Comparison of ENCODE assay signal across 17 mouse cellular contexts in genomic region chr9:41808791-41809190, GRCm38 (mm10).
DNase-seq lines count a peak whose midpoint lies in the region; ATAC-seq and TF ChIP-seq lines count a peak whose summit lies in the region.
"Had no signal": no experiment of that assay in that cellular context is flagged by ENCODE, and none has a peak within 500 bp of the region (broad histone marks: within the 10 kb centered on the region; RNA-seq: fewer than 3 reads in every experiment).

No protein-coding gene starts in this region.

- peaks cover 40% of the 10 kb centered on the region for H3K4me1 ChIP-seq in forebrain, embryonic 10.5 days
- H3K4me1 ChIP-seq in forebrain, embryonic 13.5 days: peaks cover 28% of the 10 kb centered on the region
- peaks cover 29% of the 10 kb centered on the region for H3K4me1 ChIP-seq in midbrain, embryonic 12.5 days
- peaks cover 29% of the 10 kb centered on the region for H3K4me1 ChIP-seq in midbrain, embryonic 15.5 days
- peaks cover 34% of the 10 kb centered on the region for H3K4me1 ChIP-seq in embryonic facial prominence, embryonic 15.5 days

- H3K4me2 ChIP-seq in forebrain, embryonic 13.5 days: no peak overlapping the region
- H3K4me2 ChIP-seq in midbrain, embryonic 12.5 days (replicated peaks): no peak overlapping the region
- no peak overlapping the region for H3K4me2 ChIP-seq in midbrain, embryonic 15.5 days
- H3K4me2 ChIP-seq in embryonic facial prominence, embryonic 15.5 days (replicated peaks): no peak overlapping the region
- peak overlapping the region; percentile 63 for H3K4me2 ChIP-seq in myocyte (ENCODE audit: low read depth)
- H3K4me2 ChIP-seq: heart, embryonic 13.5 days; kidney, embryonic 15.5 days; liver, embryonic 13.5 days had no signal

- 51% methylated on average over 3 of the region's 3 CpGs for WGBS in forebrain, embryonic 10.5 days
- WGBS in forebrain, embryonic 13.5 days: 47% methylated on average over 3 of the region's 3 CpGs
- WGBS in midbrain, embryonic 12.5 days: 61% methylated on average over 3 of the region's 3 CpGs
- WGBS in midbrain, embryonic 15.5 days: 55% methylated on average over 3 of the region's 3 CpGs
- WGBS in embryonic facial prominence, embryonic 15.5 days: 54% methylated on average over 3 of the region's 3 CpGs

- H3ac ChIP-seq in myocyte (ENCODE audit: control insufficient read depth, insufficient read length): no peak overlapping the region

- intact Hi-C loops in heart, postnatal 14 days (cut with DNase I): no loop called here

- DNase-seq in forebrain, embryonic 10.5 days (ENCODE audit: extremely low spot score, low spot score): no peak
- no peak for DNase-seq in heart, postnatal 14 days
- DNase-seq in T-cell, adult 2 months (ENCODE audit: low spot score): no peak
- DNase-seq: cerebellum, adult 9-11 months; heart, postnatal 4 days; liver, embryonic 13.5 days; thymus, adult 2 months had no signal

- no peak for ATAC-seq in forebrain, embryonic 13.5 days
- no peak for ATAC-seq in midbrain, embryonic 12.5 days (ENCODE audit: low FRiP score, low read depth)
- ATAC-seq in midbrain, embryonic 15.5 days (replicated peaks): no peak
- no peak for ATAC-seq in embryonic facial prominence, embryonic 15.5 days (ENCODE audit: insufficient number of reproducible peaks, low FRiP score, low TSS enrichment, low read depth)
- ATAC-seq: inflammation-experienced regulatory T-cells, adult 6 months; midbrain, embryonic 16.5 days; Patski had no signal

- H3K9me3 ChIP-seq in forebrain, embryonic 10.5 days: peaks cover 2% of the 10 kb centered on the region; the same call in 1 of the 2 replicates
- H3K9me3 ChIP-seq in forebrain, embryonic 13.5 days (replicated peaks): no peaks in the 10 kb centered on the region; the same call in 1 of the 2 replicates
- H3K9me3 ChIP-seq in midbrain, embryonic 12.5 days: no peaks in the 10 kb centered on the region
- no peaks in the 10 kb centered on the region for H3K9me3 ChIP-seq in midbrain, embryonic 15.5 days
- no peaks in the 10 kb centered on the region for H3K9me3 ChIP-seq in embryonic facial prominence, embryonic 15.5 days (replicated peaks)
- H3K9me3 ChIP-seq: heart, embryonic 13.5 days; kidney, embryonic 15.5 days; liver, embryonic 13.5 days had no signal

- H3K4me3 ChIP-seq in forebrain, embryonic 10.5 days: no peak overlapping the region
- H3K4me3 ChIP-seq in forebrain, embryonic 13.5 days: no peak overlapping the region
- H3K4me3 ChIP-seq in midbrain, embryonic 12.5 days: no peak overlapping the region
- no peak overlapping the region for H3K4me3 ChIP-seq in midbrain, embryonic 15.5 days
- H3K4me3 ChIP-seq in embryonic facial prominence, embryonic 15.5 days (replicated peaks): no peak overlapping the region
- no peak overlapping the region for H3K4me3 ChIP-seq in myocyte
- H3K4me3 ChIP-seq: heart, embryonic 13.5 days; kidney, embryonic 15.5 days; liver, embryonic 13.5 days had no signal

- H3K36me3 ChIP-seq in forebrain, embryonic 10.5 days (replicated peaks): no peaks in the 10 kb centered on the region
- no peaks in the 10 kb centered on the region for H3K36me3 ChIP-seq in forebrain, embryonic 13.5 days (ENCODE audit: poor library complexity, severe bottlenecking)
- no peaks in the 10 kb centered on the region for H3K36me3 ChIP-seq in midbrain, embryonic 12.5 days
- H3K36me3 ChIP-seq in midbrain, embryonic 15.5 days (replicated peaks): no peaks in the 10 kb centered on the region
- H3K36me3 ChIP-seq in embryonic facial prominence, embryonic 15.5 days: no peaks in the 10 kb centered on the region
- no peaks in the 10 kb centered on the region for H3K36me3 ChIP-seq in myocyte (ENCODE audit: control insufficient read depth, insufficient read depth)
- H3K36me3 ChIP-seq: heart, embryonic 13.5 days; kidney, embryonic 15.5 days; liver, embryonic 13.5 days had no signal

- no peaks in the 10 kb centered on the region for H3K27me3 ChIP-seq in forebrain, embryonic 10.5 days (ENCODE audit: poor library complexity, severe bottlenecking)
- no peaks in the 10 kb centered on the region for H3K27me3 ChIP-seq in forebrain, embryonic 13.5 days
- H3K27me3 ChIP-seq in midbrain, embryonic 12.5 days: 0 out of 2 replicates have a peak, but pooled peaks cover 3% of the 10 kb centered on the region
- no peaks in the 10 kb centered on the region for H3K27me3 ChIP-seq in midbrain, embryonic 15.5 days (replicated peaks)
- no peaks in the 10 kb centered on the region for H3K27me3 ChIP-seq in embryonic facial prominence, embryonic 15.5 days
- H3K27me3 ChIP-seq in myocyte (ENCODE audit: control insufficient read depth, insufficient read depth, insufficient read length): no peaks in the 10 kb centered on the region
- H3K27me3 ChIP-seq: heart, embryonic 13.5 days; kidney, embryonic 15.5 days; liver, embryonic 13.5 days; Patski had no signal

- no peaks in the 10 kb centered on the region for H3K79me2 ChIP-seq in myocyte (ENCODE audit: control insufficient read depth, insufficient read depth)

- H3K27ac ChIP-seq in forebrain, embryonic 10.5 days: peak overlapping the region; percentile 31
- H3K27ac ChIP-seq in forebrain, embryonic 13.5 days: no peak overlapping the region
- H3K27ac ChIP-seq in midbrain, embryonic 12.5 days (replicated peaks): peak overlapping the region; percentile 40
- no peak overlapping the region for H3K27ac ChIP-seq in midbrain, embryonic 15.5 days
- H3K27ac ChIP-seq in embryonic facial prominence, embryonic 15.5 days (replicated peaks): peak overlapping the region; percentile 76
- H3K27ac ChIP-seq: heart, embryonic 13.5 days; liver, embryonic 13.5 days had no signal

- H3K9ac ChIP-seq in forebrain, embryonic 13.5 days: no peak overlapping the region
- no peak overlapping the region for H3K9ac ChIP-seq in midbrain, embryonic 12.5 days (replicated peaks)
- H3K9ac ChIP-seq in midbrain, embryonic 15.5 days: no peak overlapping the region
- H3K9ac ChIP-seq in embryonic facial prominence, embryonic 15.5 days: no peak overlapping the region
- H3K9ac ChIP-seq: heart, embryonic 13.5 days; kidney, embryonic 15.5 days; liver, embryonic 13.5 days had no signal

- TF ChIP-seq POLR2A in myocyte (IDR thresholded peaks at IDR 0.05; ENCODE audit: insufficient read length, low read depth): no peak

TF ChIP-seq in myocyte, 11 proteins besides CTCF, POLR2A, EP300 and RAD21:
- TF ChIP-seq TCF12 (IDR thresholded peaks at IDR 0.05; ENCODE audit: insufficient read depth, poor library complexity, severe bottlenecking) (no peak), POLR2AphosphoS2 (IDR thresholded peaks at IDR 0.05; ENCODE audit: insufficient read length, low read depth) (no peak), CEBPB (IDR thresholded peaks at IDR 0.05; ENCODE audit: insufficient read depth, poor library complexity, severe bottlenecking) (no peak), MYOG (IDR thresholded peaks at IDR 0.05; ENCODE audit: control insufficient read depth in 1 of 3, insufficient read depth in 1 of 3, insufficient read length in 2 of 3, low read depth in 2 of 3) (no peak), SRF (IDR thresholded peaks at IDR 0.05; ENCODE audit: control insufficient read depth, insufficient read length, low read depth) (no peak)

Comparison
In these comparisons a context has a peak if more than half of its experiments do, and no peak if none do; other contexts are left out.
1. H3K27ac ChIP-seq: peak in forebrain, embryonic 10.5 days (single experiment), midbrain, embryonic 12.5 days (single experiment) and embryonic facial prominence, embryonic 15.5 days (single experiment); none in forebrain, embryonic 13.5 days (single experiment) and midbrain, embryonic 15.5 days (single experiment).